ENCODE assay signal across 10 mouse cellular contexts in the genomic region with DNA sequence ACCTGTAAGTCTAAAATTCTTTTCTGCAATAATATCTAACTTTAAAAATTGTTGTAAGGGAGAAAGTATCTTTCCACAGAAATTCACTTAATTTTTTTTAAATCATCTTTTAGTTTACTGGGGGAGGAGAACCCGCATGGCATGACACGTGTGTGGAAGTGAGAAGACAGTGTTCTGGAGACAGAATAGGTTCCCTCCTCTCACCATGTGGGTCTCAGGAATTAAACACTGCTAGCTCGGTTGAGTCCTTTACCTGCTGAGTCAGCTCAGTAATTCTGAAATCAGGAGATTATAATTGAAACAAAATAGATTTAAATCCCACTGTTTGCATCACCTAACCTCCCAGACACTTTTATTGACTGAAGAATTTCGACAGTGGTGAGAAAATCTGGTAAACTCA. TPM values are rescaled to one million over a fixed set of nuclear protein-coding genes. Genes with fewer than 3 reads are reported as not detected.
DNase-seq lines count a peak whose midpoint lies in the region; ATAC-seq and TF ChIP-seq lines count a peak whose summit lies in the region.
"Had no signal": no experiment of that assay in that cellular context is flagged by ENCODE, and none has a peak within 500 bp of the region (broad histone marks: within the 10 kb centered on the region; RNA-seq: fewer than 3 reads in every experiment).

No protein-coding gene starts in this region.

- no peaks in the 10 kb centered on the region for H3K9me3 ChIP-seq in lung, postnatal 0 days (ENCODE audit: low read length)
- H3K9me3 ChIP-seq in embryonic facial prominence, embryonic 14.5 days (ENCODE audit: control insufficient read depth, low read length): peaks cover 21% of the 10 kb centered on the region
- H3K9me3 ChIP-seq in hindbrain, embryonic 11.5 days (ENCODE audit: control insufficient read depth, low read length): peaks cover 3% of the 10 kb centered on the region; the same call in 1 of the 2 replicates
- no peaks in the 10 kb centered on the region for H3K9me3 ChIP-seq in liver, embryonic 15.5 days (replicated peaks)

- WGBS in lung, postnatal 0 days: 42% methylated on average over 4 of the region's 4 CpGs
- WGBS in embryonic facial prominence, embryonic 14.5 days: 52% methylated on average over 4 of the region's 4 CpGs
- WGBS in hindbrain, embryonic 11.5 days: 62% methylated on average over 4 of the region's 4 CpGs
- WGBS in liver, embryonic 15.5 days (ENCODE audit: insufficient replicate concordance): 48% methylated on average over 4 of the region's 4 CpGs

- H3K4me1 ChIP-seq in lung, postnatal 0 days (ENCODE audit: insufficient read depth, low read depth, low read length): no peaks in the 10 kb centered on the region
- no peaks in the 10 kb centered on the region for H3K4me1 ChIP-seq in embryonic facial prominence, embryonic 14.5 days (ENCODE audit: control insufficient read depth, insufficient read depth, low read length)
- no peaks in the 10 kb centered on the region for H3K4me1 ChIP-seq in hindbrain, embryonic 11.5 days (replicated peaks; ENCODE audit: control insufficient read depth, insufficient read depth, low read length)
- peaks cover 25% of the 10 kb centered on the region for H3K4me1 ChIP-seq in liver, embryonic 15.5 days (replicated peaks)

- no peak overlapping the region for H3K27ac ChIP-seq in lung, postnatal 0 days (ENCODE audit: low read length)
- no peak overlapping the region for H3K27ac ChIP-seq in embryonic facial prominence, embryonic 14.5 days (replicated peaks; ENCODE audit: low read depth, low read length)
- no peak overlapping the region for H3K27ac ChIP-seq in hindbrain, embryonic 11.5 days (ENCODE audit: low read depth, low read length)
- no peak overlapping the region for H3K27ac ChIP-seq in liver, embryonic 15.5 days (replicated peaks)

- H3K4me2 ChIP-seq in lung, postnatal 0 days (replicated peaks; ENCODE audit: low read depth, low read length): peak overlapping the region; percentile 76; the same call in 1 of the 2 replicates
- H3K4me2 ChIP-seq in embryonic facial prominence, embryonic 14.5 days (ENCODE audit: low read depth, low read length): peak overlapping the region; percentile 68
- no peak overlapping the region for H3K4me2 ChIP-seq in hindbrain, embryonic 11.5 days (replicated peaks; ENCODE audit: low read depth, low read length)
- peak overlapping the region; percentile 91 for H3K4me2 ChIP-seq in liver, embryonic 15.5 days

- DNase-seq in lung, postnatal 0 days (ENCODE audit: low spot score): no peak
- no peak for DNase-seq in lung, postnatal 36 days
- no peak for DNase-seq in embryonic facial prominence, embryonic 14.5 days (ENCODE audit: low spot score)
- DNase-seq in hindbrain, embryonic 11.5 days (ENCODE audit: low spot score): no peak
- no peak for DNase-seq in left cerebral cortex, postnatal 10 days (ENCODE audit: extremely low spot score in 1 of 2, low spot score in 2 of 2)
- no peak for DNase-seq in spleen, postnatal 10 days (ENCODE audit: low spot score in 2 of 2)
- DNase-seq: cerebellum, adult 9-11 months; kidney, postnatal 4 days; right cerebral cortex, postnatal 14 days had no signal

- TF ChIP-seq EP300 in lung, postnatal 0 days (IDR thresholded peaks at IDR 0.05): no peak

- H3K27me3 ChIP-seq in lung, postnatal 0 days (replicated peaks; ENCODE audit: insufficient read depth, low read length): no peaks in the 10 kb centered on the region
- no peaks in the 10 kb centered on the region for H3K27me3 ChIP-seq in embryonic facial prominence, embryonic 14.5 days (replicated peaks; ENCODE audit: control insufficient read depth, insufficient read depth, low read length)
- H3K27me3 ChIP-seq in hindbrain, embryonic 11.5 days (ENCODE audit: control insufficient read depth, insufficient read depth, low read length): no peaks in the 10 kb centered on the region
- H3K27me3 ChIP-seq in liver, embryonic 15.5 days: no peaks in the 10 kb centered on the region

- intact Hi-C loops in left cerebral cortex, postnatal 10 days (cut with DNase I): no loop called here

- no peak overlapping the region for H3K9ac ChIP-seq in lung, postnatal 0 days (replicated peaks; ENCODE audit: low read depth)
- H3K9ac ChIP-seq in embryonic facial prominence, embryonic 14.5 days (ENCODE audit: low read depth, low read length): no peak overlapping the region
- no peak overlapping the region for H3K9ac ChIP-seq in hindbrain, embryonic 11.5 days (ENCODE audit: low read depth, low read length)
- no peak overlapping the region for H3K9ac ChIP-seq in liver, embryonic 15.5 days

- H3K4me3 ChIP-seq in lung, postnatal 0 days (ENCODE audit: low read depth, low read length): no peak overlapping the region
- H3K4me3 ChIP-seq in embryonic facial prominence, embryonic 14.5 days (ENCODE audit: low read depth, low read length): peak overlapping the region; percentile 87
- H3K4me3 ChIP-seq in hindbrain, embryonic 11.5 days (ENCODE audit: low read depth, low read length): peak overlapping the region; percentile 83; the same call in 1 of the 2 replicates
- H3K4me3 ChIP-seq in liver, embryonic 15.5 days (replicated peaks): peak overlapping the region; percentile 95

- TF ChIP-seq CTCF in lung, postnatal 0 days (IDR thresholded peaks at IDR 0.05): no peak

- ATAC-seq in lung, postnatal 0 days: no peak
- ATAC-seq in embryonic facial prominence, embryonic 14.5 days (ENCODE audit: low read depth): no peak
- ATAC-seq in hindbrain, embryonic 11.5 days (ENCODE audit: low FRiP score): no peak
- ATAC-seq in liver, embryonic 15.5 days (ENCODE audit: insufficient read depth): no peak

- H3K36me3 ChIP-seq in lung, postnatal 0 days (ENCODE audit: insufficient read depth, low read length): no peaks in the 10 kb centered on the region
- peaks cover 24% of the 10 kb centered on the region for H3K36me3 ChIP-seq in embryonic facial prominence, embryonic 14.5 days (ENCODE audit: control insufficient read depth, insufficient read depth, low read length)
- H3K36me3 ChIP-seq in hindbrain, embryonic 11.5 days (ENCODE audit: control insufficient read depth, insufficient read depth, low read length): peaks cover 3% of the 10 kb centered on the region; the same call in 1 of the 2 replicates
- H3K36me3 ChIP-seq in liver, embryonic 15.5 days (replicated peaks): peaks cover 53% of the 10 kb centered on the region

RNA-seq across cellular contexts. Expression of gene Brip1, which starts 1.3 kb away (rescaled TPM):
- polyA plus RNA-seq in lung, postnatal 0 days (2015; fragmentation: Nextera tagmentation; extraction: Ambion mirVana): 0.79 and 1.7 TPM in 2 replicates
- polyA plus RNA-seq in embryonic facial prominence, embryonic 14.5 days (2014; fragmentation: Nextera tagmentation; extraction: Ambion mirVana): 7.7 and 10.0 TPM in 2 replicates
- 7.6 and 8.6 TPM in 2 replicates for polyA plus RNA-seq in hindbrain, embryonic 11.5 days (2014; fragmentation: Nextera tagmentation; extraction: Ambion mirVana)
- 5.6 and 6.2 TPM in 2 replicates for polyA plus RNA-seq in liver, embryonic 15.5 days (2015; fragmentation: Nextera tagmentation; extraction: Ambion mirVana)
- total RNA-seq in left cerebral cortex, postnatal 10 days (2021): 1 to 10 TPM in 1 of 2 experiments, under 1 TPM in 1; 0.69 to 1.1 TPM

RNA-seq across cellular contexts. Expression of gene Ints2, which starts 57.6 kb away (rescaled TPM):
- polyA plus RNA-seq in lung, postnatal 0 days (2015; fragmentation: Nextera tagmentation; extraction: Ambion mirVana): 5.1 and 5.9 TPM in 2 replicates
- 27.9 and 29.8 TPM in 2 replicates for polyA plus RNA-seq in embryonic facial prominence, embryonic 14.5 days (2014; fragmentation: Nextera tagmentation; extraction: Ambion mirVana)
- polyA plus RNA-seq in hindbrain, embryonic 11.5 days (2014; fragmentation: Nextera tagmentation; extraction: Ambion mirVana): 47.1 and 47.2 TPM in 2 replicates
- 8.2 and 9.8 TPM in 2 replicates for polyA plus RNA-seq in liver, embryonic 15.5 days (2015; fragmentation: Nextera tagmentation; extraction: Ambion mirVana)
- total RNA-seq in left cerebral cortex, postnatal 10 days (2021): 10 to 100 TPM; 27.1 to 28.7 TPM
